Mouse (Mus musculus) 416B (cell line): ENCODE results near the gene Pdilt.
"Not testable (repeated sequence)": the region's sequence is repeated elsewhere in the genome, so short reads cannot be mapped to it uniquely, and the experiment has no call there.

Source experiments
- DNase-seq: peaks from one replicate; pipeline ENCODE4 v3.0.0; 2011; ENCODE audit warnings: low read depth

Pdilt gene

DNA sequence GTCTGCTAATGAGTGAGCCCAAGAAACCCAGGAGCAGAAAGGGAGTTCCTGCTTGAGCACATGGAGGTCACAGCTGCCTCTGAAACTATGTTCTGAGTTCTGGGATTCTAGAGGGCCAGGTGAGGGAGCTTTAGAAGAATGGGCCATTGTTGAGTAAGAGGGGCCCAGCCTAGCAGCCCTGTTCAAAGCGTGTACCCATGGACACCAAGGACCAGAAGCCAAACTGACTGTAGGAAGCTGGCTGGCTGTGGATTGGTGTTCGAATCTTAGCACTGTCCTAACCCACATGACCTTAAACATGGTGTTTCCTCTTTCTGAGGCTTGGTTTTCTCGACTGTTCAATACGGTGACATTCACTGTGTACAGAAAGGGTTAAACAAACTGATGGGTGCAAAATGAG is at the start of gene Pdilt:
Pdilt (minus strand) TSS at position 101 of the 400 bp plus-strand sequence.
- DNase-seq: no peak

DNA sequence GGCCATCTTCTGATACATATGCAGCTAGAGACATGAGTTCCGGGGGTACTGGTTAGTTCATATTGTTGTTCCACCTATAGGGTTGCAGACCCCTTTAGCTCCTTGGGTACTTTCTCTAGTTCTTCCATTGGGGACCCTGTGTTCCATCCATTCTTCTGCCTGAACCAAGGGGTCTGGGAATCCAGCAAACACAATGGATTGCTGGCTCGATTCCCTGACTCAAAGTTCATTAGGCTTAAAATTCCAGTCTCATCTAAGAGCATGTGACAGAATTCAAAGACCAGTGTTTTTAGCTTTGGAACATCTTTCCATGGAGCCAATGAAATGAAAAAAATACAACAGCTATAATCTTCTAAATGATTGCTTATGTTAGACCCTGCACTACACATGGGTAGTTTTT is 39.2 kb upstream of the Pdilt start:
- DNase-seq: not testable (repeated sequence)

DNA sequence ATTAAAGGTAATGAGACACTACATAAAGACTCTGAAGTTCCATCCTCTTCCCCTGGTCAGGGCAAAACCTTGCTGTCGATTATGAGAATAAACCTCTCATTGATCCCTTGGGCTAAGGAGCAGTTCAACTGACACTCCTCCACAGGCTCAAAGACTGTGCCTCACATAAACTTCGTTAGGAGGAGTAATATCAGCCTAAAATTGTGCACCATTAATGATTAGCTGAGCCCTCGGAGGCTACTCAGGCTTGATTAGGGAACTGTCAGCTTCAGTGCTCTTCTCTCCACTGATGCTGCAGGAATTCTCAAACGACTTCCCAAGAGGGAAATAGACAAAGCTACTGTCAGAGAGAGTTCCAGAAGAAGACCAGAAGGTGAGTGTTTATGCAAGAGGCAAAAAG is 38.2 kb upstream of the Pdilt start:
- no peak for DNase-seq

DNA sequence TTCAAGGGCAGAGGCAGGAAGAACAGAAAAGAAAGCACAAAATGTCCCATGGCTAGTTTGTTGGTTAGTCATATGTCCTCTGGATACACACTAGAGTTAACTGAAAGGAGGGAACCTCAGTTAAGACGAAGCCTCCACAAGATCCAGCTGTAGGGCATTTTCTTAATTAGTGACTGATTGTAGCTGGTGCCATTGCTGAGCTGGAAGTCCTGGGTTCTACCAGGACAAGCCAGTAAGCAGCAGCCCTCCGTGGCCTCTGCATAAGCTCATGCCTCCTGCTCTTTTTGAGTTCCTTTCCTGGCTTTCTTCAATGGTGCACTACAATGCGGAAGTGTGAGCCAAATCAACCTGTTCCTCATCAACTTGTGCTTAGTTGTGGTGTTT is 37.2 kb upstream of the Pdilt start:
- no peak for DNase-seq

DNA sequence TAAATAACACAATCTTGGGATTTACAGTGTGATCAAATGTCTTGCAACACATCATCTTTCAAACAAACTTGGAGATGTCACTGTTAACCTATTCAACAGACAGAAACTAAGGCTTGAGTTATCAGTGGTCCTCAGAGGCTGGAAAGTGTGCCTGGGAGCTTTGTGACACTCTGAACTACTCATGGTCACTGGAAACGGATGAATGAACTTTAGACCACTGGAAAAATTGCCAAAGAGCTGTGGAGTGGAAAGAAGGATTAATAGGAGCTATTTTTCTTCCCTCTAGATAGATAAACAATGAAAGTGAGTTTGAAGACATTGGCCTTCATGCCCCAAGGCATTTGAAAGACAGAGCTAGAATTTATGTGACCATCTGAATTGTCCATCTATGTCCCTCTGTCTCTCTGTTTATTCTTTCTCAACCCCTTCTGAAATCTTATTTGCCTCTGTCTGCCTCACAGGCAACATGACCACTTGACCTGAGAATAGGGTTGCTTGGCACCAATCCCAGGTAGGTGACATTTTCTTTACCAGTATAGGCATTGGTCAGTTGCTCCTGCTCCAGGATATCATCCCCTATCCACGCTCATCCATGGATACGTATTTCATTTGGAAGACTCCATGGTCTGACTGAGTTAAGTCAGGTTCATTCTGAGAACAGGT is 36.6 kb upstream of the Pdilt start:
- no peak for DNase-seq

DNA sequence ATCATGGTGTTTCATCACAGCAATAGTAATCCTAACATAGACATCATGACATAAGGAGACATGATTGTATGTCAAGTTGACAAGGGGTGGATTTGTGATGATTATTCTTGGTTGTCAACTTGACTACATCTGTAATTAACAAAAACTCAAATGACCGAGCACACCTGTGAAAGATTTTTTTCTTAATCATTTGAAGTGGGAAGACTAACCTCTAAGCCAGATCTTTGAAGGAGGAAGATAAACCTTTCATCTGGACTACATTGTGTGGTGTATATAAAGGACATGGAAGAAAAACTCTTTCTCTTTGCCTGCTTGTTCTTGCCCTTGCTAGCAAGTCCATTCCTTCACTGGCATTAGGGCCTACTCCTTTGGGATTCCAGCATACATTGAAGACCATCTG is 30.8 kb upstream of the Pdilt start, which contains the start of gene Acsm2:
Acsm2 (plus strand) TSS at position 301 of the 400 bp plus-strand sequence.
- DNase-seq: no peak

DNA sequence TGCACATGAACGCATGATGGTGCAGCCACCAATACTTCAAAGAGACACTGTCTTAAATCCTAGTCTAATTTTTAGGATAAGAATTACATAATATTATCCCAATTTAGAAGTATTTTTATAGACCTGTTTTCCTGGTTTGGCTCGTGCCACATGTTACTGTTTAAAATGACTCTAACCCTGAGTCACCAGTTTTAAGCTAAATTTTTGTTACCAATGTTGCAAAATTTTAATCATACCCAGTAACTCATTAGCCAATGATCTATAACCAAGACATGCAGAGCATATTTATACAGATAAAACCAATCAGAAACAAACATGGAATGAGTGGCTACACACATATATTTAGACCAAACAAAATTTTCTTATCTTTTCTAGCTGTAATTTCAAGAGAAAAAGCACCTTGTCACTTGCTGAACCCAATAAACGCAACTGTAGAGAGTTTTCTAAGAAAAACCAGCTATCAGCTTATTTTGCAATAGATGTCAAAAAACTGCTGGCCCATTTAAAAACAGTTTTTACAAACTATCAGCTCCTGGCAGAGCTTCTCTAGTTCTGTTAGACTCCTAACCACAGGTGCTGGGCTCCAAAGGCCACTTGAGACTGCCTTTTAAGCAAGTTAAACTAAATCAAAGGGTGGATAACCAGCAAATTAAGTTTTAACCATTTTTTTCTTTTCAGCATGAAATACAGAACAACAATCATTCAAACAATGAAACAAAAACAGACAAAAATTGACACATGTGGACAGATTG is 27.4 kb upstream of the Pdilt start:
- no peak for DNase-seq

DNA sequence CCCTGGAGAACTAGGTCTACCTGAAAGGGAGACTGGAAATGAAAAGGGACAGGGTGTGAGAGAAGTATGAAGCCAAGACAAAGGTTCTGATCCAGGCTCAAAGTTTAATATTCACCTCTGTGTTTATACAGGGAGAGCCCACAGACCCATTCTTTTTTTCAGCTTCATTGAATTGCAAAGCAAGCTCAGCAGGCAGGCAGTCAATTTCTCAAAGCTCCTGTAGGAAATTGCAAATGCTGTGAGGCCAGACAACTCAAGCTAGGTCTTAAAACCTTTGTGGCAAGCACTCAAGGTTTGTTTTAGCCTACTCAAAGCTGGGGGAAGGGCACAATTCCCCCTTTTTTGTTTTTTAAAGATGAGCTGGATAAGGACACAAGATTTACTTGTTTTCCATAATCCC is 22.3 kb upstream of the Pdilt start:
- DNase-seq: no peak

DNA sequence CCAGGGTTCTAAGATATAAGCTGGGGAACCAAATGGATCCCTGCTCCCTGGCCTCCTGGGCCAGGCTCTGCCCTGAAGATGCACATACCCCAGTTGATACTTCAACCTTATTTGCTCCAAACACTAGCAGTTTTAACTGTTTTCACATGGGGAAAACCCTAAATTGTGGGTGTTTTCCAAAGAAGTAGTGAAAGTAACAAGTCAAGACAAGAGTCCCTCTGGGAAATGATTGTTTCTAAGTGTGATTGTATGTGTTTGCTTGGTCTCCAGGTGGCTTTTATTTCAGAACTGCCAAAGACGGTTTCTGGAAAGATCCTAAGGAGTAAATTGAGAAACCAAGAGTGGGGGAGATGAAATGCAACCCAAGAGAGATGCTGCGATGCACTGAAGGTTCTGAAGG is 19.2 kb upstream of the Pdilt start:
- DNase-seq: no peak

DNA sequence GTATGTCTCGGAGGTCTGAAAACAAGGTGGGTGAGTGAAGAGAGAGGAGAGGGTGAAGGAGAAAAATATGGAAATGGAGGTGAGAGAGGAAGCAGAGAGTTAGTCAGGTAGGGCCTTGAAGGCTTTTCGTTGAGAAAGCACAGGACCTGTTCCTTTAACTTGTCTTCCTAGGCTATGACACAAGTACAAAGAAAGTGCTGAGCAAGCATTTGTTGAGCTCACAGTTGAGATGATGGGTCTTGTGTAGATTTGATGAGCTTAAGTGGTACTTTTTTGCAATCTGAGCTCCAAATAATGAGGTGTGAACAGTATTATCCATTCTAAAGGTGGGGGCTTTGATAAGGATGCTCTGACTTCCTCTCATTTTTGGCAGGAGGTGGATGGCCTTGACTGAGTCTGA is 11.1 kb upstream of the Pdilt start:
- DNase-seq: no peak

DNA sequence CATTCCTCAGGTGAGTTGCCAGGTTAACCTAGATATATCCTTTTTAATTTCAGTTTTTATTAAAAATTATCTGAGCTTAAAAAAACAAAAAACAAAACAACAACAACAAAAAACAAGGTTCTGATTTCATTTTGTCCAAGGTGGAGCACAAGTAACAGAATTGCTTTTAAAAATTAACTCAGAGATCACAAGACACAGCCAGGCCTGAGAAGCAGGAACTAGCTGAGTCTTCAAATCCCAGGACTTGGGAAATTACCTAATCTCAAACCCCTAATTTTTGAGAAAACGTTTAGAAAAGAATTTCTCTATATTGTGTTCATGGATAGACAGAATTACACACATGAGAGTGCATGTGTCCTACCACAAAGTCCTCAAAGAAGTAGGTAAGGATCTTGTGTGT is 9.6 kb upstream of the Pdilt start:
- DNase-seq: no peak

DNA sequence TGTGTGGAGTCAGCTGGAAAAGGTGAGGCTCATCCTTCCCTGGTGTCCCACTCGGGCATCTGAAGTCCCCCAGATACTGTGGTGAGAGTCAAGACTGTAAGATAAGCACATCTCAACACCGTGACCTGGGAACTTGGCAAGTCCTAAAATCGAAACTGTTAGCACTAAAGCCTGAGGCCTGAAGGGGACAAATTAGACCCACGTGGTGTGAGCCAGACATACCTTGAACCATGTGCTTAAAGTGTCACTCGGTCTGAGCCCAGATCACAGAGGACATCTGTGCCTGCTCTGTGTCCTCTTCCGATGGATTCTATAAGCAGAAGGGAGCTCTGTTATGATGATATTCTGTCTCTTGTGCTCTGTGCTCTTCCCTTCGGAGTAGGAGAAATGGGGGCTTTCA is 5.3 kb upstream of the Pdilt start:
- no peak for DNase-seq

DNA sequence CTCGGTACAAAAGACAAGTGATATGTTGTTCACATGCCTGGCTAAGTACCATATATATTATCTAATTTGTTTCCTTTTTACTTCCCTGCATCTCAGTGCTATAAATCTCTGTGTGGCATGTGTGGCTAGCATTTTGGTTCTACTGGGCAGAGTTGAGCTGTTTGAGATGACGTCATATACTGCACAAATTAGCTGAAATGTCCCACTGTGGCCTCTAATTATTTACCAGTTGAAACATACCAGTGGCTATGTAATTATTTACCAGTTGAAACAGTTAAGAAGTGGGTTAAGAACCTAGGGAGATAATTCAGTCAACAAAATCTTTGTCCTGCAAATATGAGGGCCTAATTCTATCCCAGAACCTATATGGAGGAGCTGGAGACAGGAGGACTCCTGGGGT is 4.3 kb upstream of the Pdilt start:
- no peak for DNase-seq

DNA sequence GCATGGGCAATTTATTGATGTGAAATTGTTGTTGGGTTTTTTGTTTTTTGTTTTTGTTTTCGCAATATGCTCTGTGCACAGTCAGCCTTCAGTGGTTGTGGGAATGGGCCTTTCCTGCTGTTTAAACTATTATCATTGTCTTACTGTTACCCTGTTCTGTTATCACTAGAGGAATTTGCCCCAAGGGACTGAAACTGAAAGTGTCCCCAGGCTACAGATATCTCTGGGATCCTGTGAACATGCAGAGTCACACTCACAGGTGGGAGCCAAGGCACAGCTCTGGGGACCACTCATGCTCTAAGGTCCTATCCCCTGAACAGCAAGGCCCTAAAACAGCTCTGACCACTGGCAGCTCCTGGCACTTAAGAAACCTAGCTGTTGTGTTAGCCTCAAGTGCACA is 3.8 kb upstream of the Pdilt start:
- no peak for DNase-seq

DNA sequence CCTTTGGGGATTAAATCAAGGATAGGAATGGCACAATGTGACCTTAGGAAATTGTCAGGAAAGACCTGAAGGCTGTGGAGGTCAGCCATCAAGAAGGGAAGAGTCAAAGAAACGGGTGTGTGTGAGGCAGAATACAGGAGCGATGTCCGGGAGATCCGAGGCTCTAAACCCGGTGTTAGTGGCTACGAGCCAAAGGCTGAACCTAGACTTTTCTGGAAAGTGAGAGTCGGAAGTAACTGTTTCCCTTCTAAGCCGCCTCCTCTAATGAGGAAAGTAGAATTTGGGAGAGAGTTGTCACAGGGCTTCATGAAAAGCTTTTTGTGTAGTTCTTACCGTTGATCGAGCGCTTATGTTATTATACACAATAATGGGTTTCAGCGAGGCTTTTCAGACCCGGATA is 3.2 kb upstream of the Pdilt start:
- no peak for DNase-seq

DNA sequence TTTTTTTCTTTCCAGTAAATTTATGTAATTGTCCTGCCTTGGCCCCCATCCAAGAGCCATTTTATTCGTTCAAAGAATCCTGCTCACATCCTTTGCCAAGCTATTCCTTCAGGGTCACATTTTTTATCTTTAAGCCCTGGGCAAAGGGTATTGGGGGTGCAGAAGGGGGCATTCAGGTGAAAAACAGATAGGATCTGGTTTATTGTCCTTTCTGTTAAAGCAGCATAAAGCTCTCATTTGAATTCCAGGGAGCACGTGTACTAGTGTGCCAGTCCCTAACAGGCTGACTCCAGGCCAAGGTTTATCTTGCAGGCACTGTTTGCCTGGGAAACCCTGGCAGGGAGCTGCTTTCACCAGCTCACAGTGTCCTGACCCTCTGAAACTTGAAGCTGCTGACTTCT is 2.6 kb upstream of the Pdilt start:
- no peak for DNase-seq

DNA sequence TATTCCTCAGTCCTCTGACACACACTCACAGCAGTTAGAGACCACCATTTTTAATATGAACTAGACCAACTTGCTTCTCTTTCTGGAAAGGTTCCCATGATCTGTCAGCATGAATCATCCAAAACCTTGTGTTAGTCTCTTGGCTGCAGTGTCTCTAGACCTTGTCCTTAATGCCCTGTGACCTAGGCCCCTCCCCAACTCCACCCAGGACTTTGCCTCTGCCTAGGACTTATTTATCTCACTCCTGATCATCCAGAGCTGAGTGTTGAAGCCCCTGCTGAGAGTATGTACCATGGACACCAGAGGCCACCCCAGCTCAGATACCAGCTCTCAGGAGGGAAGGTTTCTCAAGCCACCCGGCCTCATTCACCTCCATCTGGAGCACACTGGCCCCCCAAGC is 904 bp downstream of the Pdilt start:
- DNase-seq: no peak

DNA sequence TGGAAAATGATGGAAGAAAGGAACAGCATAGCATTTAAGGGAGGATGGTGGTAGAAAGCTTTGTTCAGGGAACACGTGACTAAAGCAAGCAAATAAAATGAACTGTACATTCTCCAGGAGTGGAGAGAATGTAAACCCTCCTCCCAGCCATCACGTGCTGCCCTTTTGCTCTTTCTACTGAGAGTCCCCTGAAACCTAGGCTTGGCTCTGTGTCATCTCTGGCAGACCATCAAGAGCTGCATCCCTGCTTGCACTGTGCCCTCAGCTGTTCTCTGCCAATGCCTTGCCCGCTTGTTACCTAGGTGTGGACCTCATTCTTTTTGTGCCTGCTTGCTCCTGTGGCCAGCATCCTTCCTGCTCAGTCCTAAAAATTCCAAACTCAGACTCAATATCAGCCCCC is 1.5 kb downstream of the Pdilt start:
- no peak for DNase-seq

DNA sequence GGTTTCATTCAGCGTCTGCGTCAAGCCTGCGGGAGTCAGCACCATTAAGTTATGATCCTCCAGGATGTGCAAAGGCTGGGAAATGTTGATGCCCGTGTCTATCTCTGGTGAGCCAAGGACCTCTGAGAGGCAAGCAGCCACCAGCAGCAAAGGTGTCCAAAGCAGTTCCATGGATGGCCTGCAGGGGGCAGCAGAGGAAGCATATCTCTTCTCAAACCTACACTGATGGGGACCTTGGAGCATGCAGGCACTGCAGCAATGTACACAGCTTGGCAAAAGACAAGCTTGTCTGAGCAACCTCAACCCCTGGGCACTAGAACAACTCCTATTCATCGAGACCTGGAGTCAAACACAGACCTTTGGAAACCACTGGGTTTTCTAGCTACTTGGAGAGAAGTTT is 3.6 kb downstream of the Pdilt start:
- peak; percentile 31 for DNase-seq

DNA sequence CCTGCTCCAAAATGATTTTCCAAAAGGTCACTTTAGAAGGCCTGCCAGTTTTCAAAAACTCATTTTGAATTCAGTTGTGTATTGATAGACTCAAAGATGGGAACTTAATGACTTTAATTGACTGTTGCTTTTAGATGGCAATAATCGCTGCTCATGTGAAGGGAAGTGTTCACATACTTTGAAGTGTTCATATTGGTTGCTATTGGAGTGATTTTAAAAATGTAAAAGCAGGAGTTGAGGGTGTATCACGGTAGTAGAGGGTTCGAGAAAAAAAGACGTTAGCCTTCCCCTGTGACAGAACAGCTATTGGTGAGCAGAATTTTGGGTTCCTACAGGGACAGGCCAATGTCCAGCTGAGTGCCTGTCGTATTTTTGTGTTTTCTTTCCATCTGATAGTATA is 4.1 kb downstream of the Pdilt start, which contains the start of gene Acsm5:
Acsm5 (plus strand) TSS at position 301 of the 400 bp plus-strand sequence.
- no peak for DNase-seq

DNA sequence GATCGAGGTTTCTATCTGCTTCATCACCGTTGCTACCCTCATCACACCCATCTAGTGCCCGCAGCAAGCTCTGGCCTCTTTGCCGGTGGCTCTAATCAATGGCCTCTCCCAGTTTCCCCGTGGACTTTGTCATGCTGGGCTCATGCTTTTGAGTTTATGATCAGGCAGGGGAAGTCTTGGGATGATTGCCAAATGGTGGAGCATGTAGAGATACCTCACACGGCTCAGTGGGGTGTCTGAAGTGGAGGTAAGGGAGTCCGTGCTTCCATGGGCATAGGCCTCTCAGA is 7.1 kb downstream of the Pdilt start:
- DNase-seq: no peak

DNA sequence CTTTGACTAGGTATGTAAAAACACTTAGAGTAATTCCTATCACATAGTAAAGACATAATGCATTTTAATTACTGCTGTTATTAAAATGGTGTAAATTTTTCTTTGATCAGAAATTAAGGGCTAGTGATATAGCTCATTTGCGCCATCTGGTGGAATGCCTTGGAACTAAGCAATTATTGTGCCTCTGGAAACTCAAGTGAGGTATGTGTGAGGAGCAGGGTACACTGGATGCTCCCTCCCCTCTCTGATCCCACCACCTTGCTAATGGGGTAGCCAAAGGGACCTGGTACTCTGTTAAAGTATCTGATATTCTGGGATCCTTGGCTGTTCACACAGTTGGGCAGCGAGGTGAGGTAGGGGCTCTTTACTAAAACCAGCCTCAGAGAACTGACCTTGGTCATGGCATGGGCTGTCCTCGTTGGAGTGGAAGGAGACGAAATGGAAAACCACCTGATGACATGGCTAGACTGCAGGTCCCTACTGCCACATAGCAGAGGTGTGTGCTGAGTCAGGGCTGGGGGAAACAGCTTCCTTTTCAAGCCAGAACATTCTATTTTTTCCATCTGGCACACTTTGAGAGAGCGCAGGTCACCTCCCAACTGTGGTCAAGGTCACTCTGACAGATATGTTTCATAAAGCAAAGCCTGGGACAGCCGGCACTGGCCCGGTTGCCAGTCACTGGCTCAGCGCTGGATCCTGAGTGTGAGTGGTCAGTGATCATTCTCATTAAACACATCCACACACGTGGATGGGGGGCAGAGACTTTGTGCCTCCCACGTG is 7.6 kb downstream of the Pdilt start:
- peak; percentile 23 for DNase-seq

DNA sequence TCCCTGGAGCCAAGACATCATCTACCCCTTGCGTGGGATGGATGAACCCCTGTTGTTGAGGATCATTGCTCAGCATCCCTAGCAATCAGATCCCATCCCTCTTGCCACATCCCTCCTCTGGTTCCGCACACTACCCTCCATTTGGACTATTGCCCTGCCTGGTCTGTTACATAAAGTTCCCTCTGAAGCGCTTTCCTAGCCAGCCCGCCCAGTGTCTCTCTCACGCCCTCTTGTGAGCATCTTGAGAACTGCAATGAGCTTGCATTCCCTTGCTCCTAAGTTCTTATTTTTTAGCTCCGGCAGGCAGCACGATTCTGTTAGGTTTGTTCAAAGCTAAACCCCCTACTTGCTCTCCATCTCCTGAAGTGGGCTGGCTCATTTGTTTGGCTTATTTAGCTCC is 10.2 kb downstream of the Pdilt start:
- peak; percentile 25 for DNase-seq
